Mouse (Mus musculus): ENCODE results near the gene Gen1.

Gen1 gene

DNA sequence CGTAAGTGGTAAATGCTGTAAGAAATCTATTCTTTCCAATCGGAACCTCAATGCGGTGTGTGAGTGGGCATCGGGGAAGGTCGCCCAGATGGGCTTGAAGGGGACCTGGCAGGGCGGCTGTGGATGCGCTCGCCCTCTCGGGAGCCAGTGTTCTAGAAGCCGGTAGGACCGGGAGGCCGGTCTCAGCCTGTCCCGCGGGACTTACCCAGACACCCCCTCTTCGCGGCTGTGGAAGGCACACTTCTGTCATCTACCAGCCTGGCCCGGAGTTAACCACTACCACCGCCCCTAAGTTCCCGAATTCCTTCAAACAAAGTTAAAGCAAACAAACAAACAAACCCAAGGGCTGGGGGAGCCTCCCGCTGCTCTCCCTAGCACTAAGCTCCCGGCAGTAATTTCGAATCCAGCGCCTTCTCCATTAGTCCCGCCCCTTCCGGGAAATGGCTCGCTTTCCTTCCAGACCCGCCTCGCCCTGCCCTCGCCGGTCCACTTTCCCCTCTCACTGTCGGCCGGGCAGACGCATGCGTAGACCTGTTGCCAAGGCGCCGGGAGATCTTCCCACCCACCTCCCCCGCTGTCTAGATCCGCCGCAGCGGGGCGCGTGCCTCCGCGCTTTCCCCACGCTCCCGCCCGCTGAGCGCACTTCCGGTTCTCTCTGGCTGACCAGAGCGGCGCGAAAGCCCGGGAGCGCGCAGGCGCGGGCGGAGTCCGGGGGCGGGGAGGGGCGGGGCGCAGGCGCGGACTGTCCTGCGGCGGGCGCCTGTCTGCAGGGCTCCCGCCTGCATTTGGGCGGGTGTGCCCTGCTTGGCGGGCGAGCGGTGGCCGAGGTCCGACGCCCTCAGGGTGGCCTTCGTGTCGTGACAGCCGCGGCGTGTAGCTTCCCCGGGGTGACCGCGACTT lies at the start of gene Gen1, which contains the start of gene Smc6:
TSS of gene Gen1 (minus strand) at position 420 of the 900 bp plus-strand sequence.
TSS of gene Smc6 (plus strand) at position 505 of the 900 bp plus-strand sequence.
- CTCF ChIA-PET, result no interaction called here

DNA sequence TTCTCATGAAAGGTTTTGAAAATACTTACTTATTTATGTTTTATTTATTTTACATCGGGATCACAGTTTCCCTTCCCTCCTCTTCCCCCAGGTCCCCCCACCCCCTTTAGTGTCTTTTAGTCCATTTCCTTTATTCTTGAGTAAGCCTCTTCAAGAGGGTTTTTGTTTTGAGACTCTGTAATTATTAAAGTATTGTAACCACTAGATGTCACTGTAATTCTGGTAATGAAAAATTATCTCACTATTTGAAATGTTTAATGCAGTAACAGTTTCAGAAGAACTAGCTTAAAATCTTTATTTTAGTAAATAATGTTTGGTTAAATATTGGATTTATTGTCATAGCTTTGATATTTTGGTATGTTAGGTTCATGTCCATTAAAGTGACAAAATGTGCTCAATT lies 48.2 kb upstream of the Gen1 start:
- CTCF ChIA-PET, result no interaction called here

DNA sequence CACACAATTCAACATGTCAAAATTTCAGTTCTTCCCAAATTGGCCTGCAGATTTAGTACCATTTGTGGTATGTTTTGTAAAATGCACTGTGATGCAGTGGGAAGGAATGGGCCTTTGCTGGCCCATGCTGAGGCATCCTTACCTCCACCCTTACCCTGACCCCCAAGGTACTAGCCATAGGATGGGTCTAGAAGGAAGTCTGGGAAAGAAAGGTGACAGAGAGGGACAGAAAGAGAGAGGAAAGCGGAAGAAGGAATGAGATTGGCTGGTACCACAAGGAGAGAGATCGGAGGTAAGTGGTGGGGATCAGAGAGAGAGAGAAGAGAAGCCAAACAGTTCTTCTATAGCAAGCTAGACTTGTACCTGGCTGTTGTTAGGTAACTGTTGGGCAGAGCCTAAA lies 45.5 kb upstream of the Gen1 start:
- CTCF ChIA-PET, result no interaction called here

DNA sequence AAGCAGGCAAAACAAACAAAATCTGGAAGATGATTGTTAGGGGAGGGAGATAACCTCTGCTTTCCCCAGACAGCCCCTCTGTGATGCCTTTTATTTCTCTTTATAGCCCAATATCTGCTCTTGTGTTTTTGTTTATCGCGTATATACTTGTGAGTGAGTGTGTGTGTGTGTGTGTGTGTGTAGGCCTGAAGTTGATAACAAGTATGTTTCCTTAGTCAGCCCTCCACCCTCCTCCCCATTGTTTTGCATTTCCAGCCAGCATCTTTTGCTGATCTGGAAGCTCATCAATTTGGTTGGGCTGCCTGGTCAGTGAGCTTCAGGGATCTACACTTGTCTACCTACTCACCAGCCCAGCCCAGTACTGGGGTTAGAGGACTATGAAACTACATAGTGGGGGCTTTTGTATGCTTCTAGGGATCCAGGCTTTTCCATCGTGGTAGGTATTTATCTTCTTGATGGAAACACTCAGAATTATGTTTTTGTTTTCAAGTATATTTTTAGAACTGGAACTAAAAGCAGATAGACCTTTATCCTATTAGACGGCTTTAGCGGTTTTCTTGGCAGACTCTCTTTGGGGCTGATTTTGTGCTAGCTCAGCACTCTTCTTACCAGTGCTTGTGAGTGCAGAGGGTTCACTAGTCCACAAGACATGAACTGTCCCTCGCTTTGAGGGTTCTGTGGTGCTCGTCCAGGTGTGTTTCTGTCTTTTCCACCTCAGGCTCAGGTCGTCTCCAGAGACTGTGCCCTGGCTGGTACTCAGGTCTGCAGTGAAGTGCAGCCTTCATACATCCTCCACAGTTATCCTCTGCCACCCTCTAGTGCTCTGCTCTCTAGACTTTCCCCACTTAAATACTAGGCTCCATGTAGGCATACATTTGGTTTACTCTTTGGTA lies 41.4 kb upstream of the Gen1 start:
- CTCF ChIA-PET, result no interaction called here

DNA sequence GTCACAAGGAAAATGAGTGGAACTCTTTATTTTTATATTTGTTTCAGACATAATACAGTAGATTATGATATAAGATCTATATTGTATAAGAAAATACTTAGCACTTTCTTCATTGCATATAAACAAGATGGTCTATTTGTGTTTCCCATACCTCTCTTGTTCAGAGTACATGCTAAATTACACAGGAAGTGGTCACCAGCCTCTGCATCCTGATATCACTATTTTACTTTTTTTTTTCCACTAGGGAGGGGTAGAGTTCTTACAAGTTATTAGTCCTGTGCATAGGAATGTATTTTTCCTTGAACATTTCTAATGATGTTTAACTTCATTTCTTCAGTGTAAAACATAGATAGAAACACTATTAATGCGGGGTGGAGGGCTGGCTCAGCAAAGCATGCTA lies 35.3 kb upstream of the Gen1 start:
- CTCF ChIA-PET, result no interaction called here

DNA sequence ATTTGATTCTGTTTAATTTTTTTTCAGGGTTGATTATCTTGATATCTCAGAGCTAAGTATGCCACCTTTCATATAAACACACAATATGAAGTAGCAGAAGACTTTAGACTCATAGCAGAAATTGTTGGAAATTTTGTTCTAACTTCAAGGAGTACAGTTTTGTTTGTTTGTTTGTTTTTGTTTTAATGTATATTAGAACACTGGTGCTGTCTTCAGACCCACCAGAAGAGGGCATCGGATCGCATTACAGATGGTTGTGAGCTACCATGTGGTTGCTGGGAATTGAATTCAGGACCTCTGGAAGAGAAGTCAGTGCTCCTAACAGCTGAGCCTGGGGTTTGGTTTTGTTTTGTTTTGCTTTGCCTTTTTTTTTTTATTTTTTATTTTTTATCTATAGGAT lies 20.8 kb upstream of the Gen1 start:
- CTCF ChIA-PET, result interaction anchor here (0.7 to 0.8 kb wide), 2 partner anchors 19 to 313 kb away, joined by 3 to 5 read pairs; no protein-coding TSS in a partner anchor

DNA sequence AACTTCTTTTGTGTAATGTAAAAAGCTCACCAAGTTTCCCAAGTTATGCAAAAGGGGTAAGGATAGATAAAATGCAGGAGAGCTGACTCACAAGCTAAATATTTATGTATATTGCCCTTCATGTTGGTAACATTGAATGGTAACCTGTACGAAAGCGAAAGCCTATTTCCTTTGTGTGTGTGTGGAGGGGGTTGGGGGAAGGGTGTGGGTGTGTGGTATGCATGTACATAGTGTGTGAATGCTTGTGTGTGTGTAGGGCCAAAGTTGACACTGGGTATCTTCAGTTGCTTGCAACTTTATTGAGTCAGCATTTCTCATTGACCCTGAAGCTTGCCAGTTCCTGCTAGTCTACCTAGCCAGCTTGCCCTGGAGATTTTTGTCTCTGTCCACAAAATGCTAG lies 16.0 kb upstream of the Gen1 start:
- CTCF ChIA-PET, result interaction anchor here (0.6 kb wide), 1 partner anchor 32 kb away, joined by 3 read pairs; no protein-coding TSS in a partner anchor

DNA sequence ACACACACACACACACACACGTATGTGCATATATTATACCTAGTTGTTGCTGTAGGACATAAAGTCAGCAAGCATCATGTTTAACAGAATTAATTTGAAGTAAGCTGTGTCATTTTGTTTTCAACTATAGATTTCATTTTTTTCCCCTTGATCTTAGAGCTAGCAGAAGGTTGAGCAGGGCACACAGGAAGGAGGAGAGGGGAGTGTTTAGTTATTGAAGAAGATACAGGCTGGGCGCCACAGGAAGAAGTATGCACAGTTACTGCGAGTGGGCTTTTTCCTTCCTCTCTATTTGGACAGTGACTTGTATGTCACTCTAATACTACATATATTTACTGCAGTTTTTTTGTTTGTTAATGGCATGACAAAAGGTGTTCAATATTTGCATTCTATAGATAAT lies 14.3 kb upstream of the Gen1 start:
- CTCF ChIA-PET, result interaction anchor here (0.5 to 0.6 kb wide), 2 partner anchors 37 to 1044 kb away, joined by 6 to 7 read pairs; no protein-coding TSS in a partner anchor

DNA sequence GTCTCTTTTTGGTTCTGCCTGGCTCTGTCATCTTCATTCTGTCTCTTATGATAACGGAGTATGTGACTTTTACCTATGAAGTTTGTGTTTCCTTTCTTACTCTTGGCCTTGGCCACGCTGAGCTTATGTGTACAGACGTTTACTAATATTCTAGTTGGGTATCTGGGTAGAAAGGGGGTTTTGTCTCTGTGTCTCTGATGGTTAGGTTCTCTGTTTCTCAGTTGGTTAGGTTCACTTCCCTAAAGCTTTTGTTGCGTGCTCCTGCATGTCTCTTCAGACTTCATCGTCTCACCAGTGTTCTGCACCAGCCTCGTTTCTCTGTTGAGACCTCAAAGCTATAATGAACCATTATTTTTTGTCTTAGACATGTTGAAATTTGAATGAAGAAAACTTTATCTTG lies 11.6 kb upstream of the Gen1 start:
- CTCF ChIA-PET, result no interaction called here

DNA sequence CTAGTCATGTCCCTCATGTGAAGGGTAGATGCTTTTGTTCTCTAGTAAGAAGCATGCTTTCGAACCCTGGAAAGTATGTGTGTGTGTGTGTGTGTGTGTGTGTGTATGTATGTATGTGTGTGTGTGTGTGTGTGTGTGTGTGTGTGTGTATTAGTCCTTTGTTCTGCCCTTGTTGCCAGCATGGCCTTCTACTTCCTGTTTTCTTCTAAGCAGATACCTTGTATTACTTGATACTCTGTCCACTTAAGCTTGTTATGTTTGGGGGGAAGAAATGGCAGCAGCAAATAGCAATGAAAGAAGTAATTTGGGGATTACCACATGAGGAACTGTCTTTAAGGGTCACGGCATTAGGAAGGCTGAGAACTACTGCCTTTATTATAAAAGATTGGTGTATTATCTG lies 11.0 kb upstream of the Gen1 start:
- CTCF ChIA-PET, result no interaction called here

DNA sequence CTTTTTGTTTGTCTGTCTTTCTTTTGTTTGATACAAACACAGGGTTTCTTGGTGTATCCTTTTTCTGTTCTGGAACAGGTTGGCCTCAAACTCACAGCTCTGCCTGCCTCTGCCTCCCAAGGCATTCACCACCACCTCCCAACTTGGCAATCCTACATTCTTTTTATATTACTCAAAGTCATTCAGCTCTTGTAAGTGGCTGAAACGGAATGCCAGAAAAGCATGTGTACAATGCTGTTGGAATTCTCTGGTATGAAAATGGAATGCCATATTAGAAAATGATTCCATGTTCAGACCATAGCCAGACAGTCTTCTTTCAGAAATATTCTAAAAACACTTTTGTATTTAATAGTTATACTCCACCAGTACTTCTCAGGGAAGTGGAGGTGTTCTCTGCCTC lies 7.6 kb upstream of the Gen1 start:
- CTCF ChIA-PET, result no interaction called here

DNA sequence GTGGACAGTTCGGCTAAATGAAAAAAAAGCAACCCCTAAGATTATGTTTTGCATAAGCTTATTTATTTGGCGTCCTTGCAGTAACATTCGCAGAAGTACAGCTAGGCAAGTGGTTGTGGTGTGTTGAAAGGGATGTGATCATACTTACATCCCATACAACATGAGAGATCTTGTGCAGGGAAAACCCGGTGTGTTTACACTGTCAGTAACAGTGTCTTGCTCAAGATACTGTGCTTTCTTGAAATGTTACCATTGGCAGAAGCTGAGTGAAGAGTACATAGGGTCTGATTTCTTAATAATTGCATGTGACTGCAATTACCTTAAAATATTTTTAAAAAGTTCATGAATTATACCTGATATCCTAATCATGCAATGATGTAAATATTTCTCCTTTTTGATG lies 7.0 kb upstream of the Gen1 start:
- CTCF ChIA-PET, result no interaction called here

DNA sequence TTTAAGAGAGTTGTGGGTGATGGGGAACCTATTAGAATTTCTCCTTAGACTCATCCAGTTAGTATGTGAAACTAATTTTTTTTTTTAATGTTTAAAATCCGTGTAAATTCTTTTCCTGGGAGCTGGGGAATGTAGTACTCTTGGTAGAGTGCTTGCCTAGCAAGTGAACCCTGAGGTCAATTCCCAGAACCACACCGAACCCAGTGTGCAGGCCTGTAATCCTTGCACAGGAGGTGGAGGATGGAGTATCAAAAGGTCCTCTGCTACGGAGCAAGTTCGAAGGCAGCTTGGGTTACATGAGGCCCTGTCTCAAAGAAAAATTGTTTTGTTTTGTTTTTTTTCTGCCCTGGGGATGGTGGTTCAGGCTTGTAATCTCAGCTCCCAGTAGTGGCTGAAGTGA lies 1.4 kb upstream of the Gen1 start:
- CTCF ChIA-PET, result interaction anchor here (0.6 to 1.2 kb wide), 3 partner anchors 19 to 624 kb away, joined by 3 read pairs; no protein-coding TSS in a partner anchor

DNA sequence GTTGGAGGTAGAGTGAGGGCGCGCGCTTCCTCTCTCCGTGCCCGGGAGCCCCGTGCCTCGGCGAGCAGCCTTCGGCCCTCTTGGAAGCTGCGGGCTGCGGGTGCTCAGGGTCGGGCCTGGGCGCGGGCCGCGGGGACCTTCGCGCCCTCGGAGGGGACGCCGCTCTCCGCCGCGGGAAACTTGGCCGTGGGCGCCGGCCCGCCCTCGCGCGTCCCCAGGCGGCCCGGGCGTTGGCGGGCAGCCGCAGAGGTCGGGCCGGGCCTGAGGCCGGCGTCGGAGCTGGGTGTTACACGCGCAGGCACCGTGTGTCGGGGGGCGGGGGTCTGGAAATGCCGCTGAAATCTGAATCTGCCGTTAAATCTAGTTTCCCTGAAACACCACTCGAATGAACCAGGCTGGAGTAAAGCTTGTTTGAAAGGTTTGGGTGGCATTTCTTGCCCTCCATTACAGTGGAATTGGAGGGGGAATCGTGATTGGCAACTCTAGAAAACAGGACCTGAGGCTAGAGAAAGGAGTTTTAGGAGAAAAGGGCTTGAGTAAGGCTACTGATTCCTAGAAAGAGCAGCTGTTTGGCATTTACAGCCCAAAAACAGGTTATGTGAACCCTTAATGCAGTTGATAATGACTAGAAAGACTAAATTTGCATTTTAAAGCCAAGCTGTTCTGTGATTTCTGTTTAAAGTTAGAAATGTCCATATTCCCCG lies 833 bp upstream of the Gen1 start:
- CTCF ChIA-PET, result interaction anchor here (1.0 to 1.2 kb wide), 2 partner anchors 20 to 70 kb away, joined by 3 read pairs; no protein-coding TSS in a partner anchor

DNA sequence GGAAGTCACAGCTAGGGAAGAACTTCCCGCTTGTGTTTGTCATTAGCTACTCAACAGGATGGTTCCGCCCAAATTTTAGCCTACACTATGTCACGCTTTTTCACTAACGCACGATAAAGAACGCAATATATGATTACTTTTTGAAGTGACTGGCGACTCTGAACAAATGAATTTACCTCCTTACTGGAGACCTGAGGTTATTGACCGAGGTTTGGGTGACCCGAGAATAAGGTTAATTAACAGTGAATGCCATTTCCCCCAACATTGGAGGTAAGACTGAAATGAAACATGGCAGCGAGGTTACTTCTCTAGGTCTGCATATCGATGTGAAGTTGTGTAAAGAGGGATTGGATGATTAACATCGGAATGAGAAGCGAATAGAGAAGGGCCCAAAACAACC lies 706 bp downstream of the Gen1 start:
- CTCF ChIA-PET, result no interaction called here

DNA sequence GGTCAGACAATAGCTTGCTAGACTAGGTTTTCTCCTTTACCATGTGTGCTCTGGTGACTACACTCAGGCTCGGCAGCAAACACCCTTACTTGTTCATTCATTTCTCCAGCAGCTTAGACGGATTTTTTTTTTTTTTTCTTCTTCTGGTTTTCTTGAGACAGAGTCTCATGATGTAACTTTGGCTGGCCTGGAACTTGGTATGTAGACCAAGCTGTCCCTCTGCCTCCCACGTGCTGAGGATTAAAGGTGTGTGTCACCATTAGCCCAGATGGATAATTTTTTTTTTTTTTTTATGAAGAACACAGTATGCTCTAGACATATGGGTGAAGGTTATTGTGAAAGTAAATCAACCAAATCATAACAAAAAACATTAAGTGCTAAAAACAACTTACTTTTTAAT lies 15.3 kb downstream of the Gen1 start:
- CTCF ChIA-PET, result interaction anchor here (0.7 kb wide), 1 partner anchor 116 kb away, joined by 4 read pairs; no protein-coding TSS in a partner anchor

DNA sequence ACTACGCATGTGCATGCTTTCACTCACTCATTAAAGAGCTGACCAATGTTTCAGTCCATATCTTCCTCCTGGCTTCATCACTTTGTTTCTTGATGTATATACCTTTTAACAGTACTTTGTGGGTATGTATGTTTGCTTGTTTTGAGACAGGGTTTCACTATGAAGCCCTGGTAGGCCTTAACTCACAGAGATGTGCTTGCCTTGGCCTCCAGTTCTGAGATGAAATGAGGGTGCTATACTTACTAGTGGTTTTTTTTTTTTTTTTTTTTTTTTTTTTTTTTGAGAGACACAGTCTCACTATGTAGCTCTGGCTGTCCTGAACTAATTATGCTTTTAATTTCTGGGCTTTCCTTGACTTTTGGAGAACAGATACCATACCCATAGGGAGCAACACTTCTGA lies 18.1 kb downstream of the Gen1 start:
- CTCF ChIA-PET, result interaction anchor here (0.6 kb wide), 1 partner anchor 15 kb away, joined by 3 read pairs; no protein-coding TSS in a partner anchor

DNA sequence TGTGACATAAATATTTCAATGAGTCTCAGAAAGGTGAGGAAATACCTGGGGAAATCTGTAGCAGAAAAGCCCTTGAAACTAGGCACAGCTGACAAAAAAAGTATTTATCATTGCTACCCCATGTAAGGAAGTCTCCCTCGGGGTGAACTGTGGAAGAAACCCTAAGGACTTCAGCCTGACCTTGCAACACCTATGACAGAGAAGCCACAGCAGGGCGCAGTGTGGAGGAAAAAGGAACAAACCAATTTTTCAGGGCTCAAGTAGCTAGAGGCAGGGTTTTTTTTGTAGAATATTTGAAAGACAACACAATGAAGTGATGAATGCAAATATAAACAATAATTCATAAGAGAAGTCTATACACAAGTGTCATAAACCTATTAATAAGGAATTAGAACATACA lies 29.6 kb downstream of the Gen1 start:
- CTCF ChIA-PET, result no interaction called here

DNA sequence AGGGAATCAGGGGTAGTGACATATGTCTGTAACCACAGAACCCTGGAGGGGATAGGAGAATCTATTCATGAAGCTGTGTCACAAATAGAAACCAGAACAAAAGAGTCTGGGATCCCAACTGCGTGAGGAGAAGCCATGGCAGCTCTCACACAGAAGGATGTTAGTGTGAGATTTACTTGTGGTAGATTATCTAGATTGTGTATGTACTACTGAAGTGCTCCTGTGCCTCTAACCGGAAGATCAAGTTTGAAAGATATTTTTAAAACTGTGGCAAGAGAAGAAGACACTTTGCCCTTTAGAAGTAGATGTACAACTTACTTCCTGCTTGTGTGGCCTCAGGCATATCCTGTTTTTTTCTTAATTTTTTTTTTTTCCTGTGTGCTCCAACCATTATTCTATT lies 35.3 kb downstream of the Gen1 start:
- CTCF ChIA-PET, result no interaction called here

DNA sequence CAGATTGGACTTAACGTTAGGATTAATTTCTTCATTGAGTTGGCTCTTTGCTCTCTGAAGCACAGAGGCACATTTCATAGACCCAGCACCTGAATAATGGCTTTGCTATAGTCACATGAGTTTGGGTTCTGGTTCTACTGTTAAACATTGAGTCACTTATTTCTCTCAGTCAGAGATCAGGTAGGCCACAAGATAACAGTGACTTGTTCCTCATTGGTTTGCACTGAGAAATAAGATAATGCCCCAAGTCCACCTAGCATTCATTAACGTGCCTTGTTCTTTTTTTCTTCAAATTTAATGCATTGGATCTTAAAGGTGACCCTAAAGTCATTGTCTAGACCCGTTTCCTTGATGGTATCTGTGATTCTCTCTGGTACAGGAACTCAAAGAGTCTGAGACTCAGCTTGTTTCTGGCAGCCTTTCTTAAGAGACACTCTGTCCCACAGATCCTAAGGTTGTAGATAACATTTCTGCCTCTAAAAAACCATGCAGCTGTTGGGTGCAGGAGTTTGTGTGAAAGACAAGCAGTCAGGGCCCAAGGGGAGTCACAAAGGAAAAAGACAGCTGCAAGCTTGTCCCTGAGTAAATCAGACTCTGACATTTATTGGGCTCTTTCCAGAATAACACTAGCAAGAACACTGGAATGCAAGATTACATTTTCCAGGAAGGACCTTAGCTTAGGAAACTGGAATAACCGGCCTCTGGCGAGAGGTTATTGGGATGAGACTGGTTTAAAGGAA lies 38.9 kb downstream of the Gen1 start:
- CTCF ChIA-PET, result no interaction called here

DNA sequence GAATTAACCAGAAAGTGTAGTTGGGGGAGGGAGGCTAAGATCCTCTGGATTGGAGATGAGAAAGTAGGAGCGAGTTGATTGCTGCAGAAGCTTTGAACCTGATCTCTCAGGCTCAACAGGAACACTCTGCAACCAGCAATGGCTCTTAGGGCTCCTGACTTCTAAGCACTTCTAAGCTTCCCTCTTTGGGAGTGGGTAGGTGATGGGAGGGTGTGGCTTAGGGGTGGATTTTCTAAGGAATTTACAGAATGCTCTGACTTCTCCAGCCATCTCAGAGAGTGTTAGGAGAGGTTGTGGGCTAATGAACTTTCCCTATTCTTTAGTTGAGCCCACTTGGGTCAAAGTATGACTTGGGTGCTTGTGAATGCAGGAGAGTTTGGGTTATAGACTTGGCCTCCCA lies 39.5 kb downstream of the Gen1 start:
- CTCF ChIA-PET, result no interaction called here

Measured in spleen, embryonic (tissue).